Mouse (Mus musculus) embryo, embryonic 9.5 days (tissue): ENCODE measurements around the gene Hyal2.

Experiments used
- DNase-seq: peaks from one replicate; pipeline ENCODE4 v3.0.0-alpha.2; 2017; ENCODE audit errors: extremely low spot score

Gene Hyal2

DNA sequence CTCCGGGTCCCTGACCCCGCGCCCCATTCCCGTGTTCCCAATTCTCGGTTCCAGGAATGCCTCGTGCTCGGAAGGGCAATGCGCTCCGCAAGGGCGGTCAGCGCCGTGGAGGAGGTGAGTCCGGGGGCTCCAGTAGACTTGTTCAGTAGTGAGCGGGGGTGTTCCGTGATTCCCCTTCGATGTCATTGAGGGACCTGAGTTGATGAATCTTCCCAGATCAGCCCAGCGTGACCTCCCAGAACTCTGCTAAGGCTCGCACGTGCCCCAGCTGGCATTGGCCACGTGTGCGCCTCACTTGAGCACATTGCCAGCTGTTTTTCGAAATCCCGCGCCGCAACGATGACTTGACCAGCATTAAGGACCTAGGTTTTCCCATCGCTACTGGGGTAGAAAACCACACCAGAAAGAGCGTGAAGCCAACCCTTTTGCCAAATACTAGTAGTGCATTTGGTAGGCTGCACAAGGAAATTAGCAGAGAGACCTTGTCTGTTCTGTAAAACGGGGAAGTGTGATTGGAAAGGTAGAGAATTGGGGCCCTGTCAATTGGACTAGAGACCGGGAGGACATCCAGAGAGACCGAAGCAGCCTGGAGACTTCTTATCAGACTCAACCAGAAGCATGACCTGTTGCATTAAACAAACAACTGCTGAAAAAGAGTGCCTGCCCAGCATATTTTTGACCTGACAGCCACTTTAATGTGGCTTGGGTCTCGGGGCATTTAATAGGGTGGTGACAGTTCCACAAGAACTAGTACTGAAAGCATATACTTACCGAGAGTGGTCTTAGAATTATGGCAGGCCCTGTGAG lies 20.3 kb downstream of the Hyal2 start:
- DNase-seq, result no peak

DNA sequence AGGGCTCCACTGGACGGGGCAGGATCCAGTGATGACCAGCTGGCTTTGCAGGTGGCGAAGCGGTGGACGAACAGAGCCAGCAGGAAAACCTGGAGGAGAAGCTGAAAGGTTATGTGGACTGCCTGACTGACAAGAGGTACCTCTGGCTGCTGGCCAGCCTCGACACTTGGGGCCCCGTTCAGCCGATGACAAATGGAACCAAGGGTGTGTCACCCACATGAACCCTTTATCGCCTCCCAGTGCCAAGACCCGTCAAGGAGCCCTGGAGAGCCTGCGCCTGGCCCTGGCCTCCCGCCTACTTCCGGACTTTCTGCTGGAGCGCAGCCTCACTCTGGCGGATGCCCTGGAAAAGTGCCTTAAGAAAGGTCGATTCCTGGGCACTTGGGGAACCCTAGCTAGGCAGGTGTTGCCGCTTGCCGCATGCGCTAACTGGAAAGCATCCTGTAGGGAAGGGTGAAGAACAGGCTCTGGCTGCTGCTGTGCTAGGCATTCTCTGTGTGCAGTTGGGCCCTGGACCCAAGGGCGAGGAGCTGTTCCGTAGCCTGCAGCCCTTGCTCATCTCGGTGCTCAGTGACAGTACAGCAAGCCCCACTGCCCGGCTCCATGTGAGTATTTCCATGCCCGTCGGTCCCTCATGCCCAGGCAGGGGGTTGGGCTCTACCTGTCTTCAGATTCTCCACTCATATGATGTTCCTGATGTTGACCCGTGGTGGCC lies 22.5 kb downstream of the Hyal2 start:
- no peak for DNase-seq

DNA sequence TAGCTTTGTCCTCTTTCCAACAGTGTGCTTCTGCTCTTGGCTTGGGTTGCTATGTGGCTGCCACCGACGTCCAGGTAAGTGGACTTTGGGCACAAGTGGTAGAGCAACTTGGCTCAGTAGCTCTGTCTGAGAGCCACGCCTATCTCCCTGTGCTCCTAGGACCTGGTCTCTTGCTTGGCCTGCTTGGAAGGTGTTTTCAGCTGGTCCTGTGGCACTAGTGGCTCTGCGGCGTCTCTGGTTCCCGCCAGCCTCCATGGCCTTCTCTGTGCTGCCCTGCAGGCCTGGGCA lies 23.0 kb downstream of the Hyal2 start:
- no peak for DNase-seq

DNA sequence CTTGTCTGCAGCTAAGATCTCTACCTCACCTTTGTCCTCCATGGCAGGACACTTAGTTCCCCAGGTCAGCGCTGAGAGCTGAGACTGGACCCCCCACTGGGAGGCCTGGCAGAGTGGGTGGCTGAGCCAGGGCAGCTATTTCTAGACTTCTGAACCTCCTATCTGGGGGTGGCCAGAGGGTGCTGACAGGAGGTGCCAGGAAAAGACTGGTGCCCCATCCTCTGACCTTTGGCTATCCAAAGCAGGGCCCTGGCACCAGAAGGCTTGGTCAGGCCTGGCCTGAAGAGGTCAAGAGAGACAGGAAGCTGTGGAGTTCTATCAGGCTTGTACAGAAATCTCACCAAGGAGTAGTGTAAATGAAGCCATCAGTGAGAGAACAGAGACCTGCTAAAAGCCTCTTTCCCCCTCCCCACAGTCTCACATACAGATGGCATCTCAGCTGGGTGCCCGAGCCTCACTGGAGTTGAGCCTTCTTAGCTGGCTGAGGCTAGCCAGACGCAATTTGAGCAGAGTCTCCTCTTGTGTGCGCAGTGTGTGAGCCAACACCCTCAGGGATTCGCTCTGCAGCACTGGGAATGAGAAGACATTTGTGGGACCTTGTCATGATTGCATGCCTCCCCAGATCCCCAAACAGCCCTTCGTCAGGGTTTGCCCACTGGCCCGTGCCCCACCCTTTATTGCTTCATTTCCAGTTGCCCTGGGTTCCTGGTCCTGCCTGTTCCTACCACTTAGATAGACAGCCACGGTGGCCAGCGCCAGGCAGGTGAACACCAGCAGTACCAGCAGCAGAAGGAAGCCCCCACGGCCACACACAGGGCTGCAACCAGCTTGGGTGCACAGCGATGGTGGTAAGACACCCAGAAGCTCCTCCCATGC lies 25.6 kb downstream of the Hyal2 start:
- DNase-seq, result no peak

DNA sequence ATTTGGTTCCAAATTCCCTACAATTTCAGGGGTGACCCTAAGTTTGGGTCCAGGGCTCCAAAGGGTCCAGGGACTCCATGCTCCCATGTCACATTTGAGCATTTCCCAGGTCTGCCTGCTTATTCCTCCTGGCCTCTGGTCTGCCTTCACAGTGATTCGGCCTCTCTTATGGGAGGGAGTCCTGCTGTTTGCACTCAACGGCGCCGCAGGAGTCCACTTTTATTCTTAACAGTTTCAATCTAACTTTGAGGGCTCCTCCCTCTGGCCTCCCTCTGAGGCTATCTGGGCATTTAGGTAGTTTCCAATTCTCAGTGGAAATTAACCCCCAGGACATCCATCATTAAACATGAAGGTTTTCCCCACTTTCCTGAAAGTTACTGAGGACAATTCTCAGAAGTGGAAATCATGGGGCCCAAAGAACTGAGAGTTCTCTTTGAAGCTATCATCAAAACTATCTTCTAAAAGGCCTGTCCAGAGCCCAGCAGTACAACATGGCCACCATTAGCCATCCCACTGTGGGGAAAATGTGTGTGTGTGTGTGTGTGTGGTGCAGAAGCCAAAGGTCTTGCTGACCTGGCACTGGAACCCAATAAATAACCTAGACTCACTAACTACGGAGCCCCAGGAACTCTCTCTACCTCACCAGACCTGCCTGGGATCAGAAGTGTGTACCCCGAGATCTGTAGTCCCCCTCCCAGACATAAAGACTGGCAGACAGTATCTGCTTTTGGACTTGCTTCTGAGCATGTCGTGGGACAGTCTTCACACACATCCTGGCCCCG lies 26.7 kb downstream of the Hyal2 start:
- DNase-seq, result no peak

GRCm38 (mm10) chr9:107596619-107597569 lies 29.1 kb downstream of the Hyal2 start:
- DNase-seq, result no peak

DNA sequence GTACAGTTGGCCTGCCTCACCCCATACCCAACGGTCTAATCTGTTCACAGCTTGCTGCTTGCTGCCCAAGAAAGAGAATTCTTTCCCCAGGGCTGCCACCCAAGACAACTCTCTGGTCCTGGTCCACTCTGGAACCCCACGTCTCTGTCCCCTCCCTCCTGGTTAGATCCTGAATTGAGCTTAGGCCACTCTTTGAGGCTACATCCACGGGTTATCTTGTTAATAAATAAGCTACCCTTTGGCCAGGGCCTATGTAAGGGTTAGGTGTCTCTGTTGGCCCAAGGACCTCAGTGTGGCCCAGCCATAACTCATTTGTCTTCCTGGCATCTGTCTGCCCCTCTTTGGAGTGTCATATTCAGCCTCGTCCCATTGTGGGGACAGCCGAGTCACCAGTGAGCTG lies 30.6 kb downstream of the Hyal2 start:
- DNase-seq, result no peak

- no peak for DNase-seq
Observed at GRCm38 (mm10) chr9:107599433-107599832, 31.7 kb downstream of the Hyal2 start.

DNA sequence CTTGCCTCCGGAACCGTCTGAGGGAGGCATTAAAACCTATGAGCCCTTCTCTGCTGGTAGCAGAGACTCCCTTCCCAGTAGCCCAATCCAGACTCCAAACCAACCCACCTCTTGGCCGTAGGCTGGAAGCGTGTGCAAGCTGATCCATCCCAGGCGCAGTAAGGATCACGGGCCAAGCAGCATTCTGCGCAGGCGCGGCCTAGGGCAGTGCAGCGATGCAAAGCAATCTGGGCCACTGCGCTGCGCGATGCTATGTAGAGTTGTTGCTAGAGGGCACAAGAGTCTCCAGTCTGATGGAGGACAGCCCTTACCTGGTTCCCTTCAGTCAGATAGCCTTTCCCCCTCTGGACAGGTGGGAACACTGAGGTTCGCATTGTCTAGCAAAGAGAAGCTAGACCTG lies 32.1 kb downstream of the Hyal2 start:
- DNase-seq, result no peak

DNA sequence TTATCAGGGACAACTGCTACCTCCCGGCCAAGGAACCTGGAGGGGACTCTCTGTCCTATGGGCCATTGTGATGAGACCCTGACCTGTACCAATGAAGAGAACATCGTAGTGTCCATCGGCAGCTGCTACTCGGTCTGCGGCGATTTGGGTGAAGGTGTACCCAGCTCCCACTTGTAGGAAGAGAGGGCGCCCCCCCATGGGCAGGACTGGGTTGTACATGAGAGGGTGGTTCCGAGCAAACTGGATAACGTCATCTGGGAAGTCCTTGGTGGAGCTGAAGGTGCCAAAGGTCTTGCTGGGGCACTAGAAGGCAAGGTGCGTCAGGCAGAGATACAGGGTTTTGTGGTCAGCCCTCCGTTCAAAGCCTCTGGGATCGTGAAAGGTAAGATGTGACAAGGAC lies 33.0 kb downstream of the Hyal2 start:
- DNase-seq, result no peak

DNA sequence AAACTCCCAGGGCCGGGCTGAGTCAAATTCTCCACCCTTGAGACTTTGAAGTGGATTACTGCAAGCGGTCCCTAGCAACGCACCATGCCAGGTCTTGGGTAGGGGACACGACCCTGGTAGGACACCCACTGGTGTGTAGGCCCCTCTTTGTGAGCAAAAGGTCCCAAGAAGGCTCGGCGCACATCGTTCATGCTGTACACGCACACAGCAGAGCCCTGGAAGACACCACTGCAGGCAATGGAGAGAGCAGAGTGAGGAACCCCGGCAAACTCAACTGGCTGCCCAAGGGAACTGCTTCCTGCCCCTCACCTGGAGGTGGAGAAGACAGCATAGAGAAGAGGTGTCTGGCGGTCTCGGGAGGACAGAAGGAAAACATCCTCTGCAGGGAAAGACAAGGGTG lies 33.5 kb downstream of the Hyal2 start:
- DNase-seq, result no peak

GRCm38 (mm10) chr9:107602068-107602648 lies 34.4 kb downstream of the Hyal2 start:
- DNase-seq, result peak; percentile 94

GRCm38 (mm10) chr9:107603251-107603650 lies 35.5 kb downstream of the Hyal2 start:
- no peak for DNase-seq

DNA sequence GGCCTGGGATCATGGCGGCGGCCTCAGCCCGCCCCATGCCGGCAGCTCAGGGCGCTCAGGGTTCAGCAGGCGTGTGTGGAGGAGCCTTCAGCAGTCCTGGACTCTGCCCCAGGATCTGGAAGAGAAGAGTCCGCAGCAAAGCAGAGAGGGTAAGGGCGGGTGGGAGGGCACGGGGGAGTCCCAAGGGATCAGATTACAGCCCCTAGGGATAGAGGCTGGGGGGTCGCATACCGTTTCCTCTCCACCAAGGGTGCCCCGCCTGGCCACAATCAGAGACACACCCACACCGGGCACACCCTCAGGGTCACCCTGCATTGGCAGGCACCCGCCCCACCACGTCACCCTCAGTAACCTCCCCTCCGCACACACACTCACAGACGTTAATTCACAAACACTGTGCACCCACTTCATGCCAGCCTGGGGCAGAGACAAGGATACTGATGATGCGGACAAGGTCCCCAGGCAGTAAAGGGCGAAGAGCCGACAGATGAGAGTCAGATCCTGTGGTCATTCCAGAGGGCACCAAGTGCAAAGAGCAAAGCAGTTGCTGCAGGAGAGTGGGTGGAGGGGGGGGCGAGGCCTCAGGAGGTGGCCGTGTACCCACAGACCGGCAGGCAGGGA lies 37.4 kb downstream of the Hyal2 start:
- no peak for DNase-seq

DNA sequence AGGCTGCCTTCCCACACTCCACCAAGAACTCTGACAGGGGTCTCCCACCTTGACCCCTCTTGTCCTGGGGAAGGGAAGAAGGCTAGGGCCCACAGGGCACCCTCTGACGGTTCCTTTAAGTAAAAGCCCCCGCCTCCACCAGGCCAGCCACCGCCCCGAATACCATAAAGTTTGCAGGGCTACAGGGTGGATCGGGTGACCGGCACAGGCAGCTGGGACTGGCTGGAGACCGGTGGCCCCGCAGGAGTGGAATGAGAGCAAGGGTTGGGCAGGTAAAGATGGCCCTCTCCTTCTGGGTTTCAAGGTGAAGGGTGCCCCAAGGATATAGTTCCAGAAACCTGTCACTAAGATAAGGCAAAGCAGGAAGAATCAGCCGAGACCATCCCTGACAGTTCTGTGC lies 38.8 kb downstream of the Hyal2 start:
- no peak for DNase-seq

- no peak for DNase-seq
Observed at GRCm38 (mm10) chr9:107607036-107607435, 39.3 kb downstream of the Hyal2 start.

- no peak for DNase-seq
Observed at GRCm38 (mm10) chr9:107607653-107608245, 40.0 kb downstream of the Hyal2 start.

- DNase-seq, result peak; percentile 53
Observed at GRCm38 (mm10) chr9:107608741-107609432, 41.1 kb downstream of the Hyal2 start, which contains the start of gene Sema3b. TSS of gene Sema3b (minus strand) at chr9:107609229.

DNA sequence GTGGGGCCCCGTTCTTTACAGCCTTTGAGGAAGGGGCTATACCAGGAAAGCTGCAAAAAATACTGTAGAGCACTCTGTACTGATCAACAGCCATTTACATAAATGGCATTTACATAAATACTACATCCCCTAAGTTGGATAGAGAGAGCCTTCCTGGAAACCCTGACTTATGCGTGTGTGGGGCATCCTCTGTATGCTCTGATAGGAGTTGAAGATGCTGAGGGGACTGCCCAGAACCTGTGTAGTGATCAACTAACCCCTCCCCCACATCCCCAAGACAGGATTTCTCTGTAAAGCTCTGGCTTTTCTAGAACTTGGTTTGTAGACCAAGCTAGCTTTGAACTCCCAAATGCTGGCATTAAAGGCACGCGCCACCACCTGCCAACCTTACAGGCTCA lies 41.7 kb downstream of the Hyal2 start:
- no peak for DNase-seq
